Mouse (Mus musculus) left cerebral cortex, adult 9 months (tissue): ENCODE data around the gene Hpcal1.

ENCODE experiments used
- DNase-seq, 2 experiments: peaks; one replicate each; pipeline ENCODE4 v3.0.0; 2022; ENCODE audit warnings: low spot score in 2 of 2

Hpcal1 gene

GRCm38 (mm10) chr12:17686116-17686515, 4.5 kb upstream of the Hpcal1 start:
- no peak for DNase-seq

GRCm38 (mm10) chr12:17688913-17689312, 1.7 kb upstream of the Hpcal1 start:
- no peak for DNase-seq

- peak in 1 of 2 experiments; percentile 21 for DNase-seq
Observed at GRCm38 (mm10) chr12:17689931-17690563, 609 bp upstream of the Hpcal1 start.

- no peak for DNase-seq
Observed at GRCm38 (mm10) chr12:17691320-17691876, 742 bp downstream of the Hpcal1 start.

GRCm38 (mm10) chr12:17691891-17692321, 1.2 kb downstream of the Hpcal1 start:
- DNase-seq: no peak

- DNase-seq: no peak
Observed at GRCm38 (mm10) chr12:17692356-17692755, 1.7 kb downstream of the Hpcal1 start.

- no peak for DNase-seq
Observed at GRCm38 (mm10) chr12:17692953-17693352, 2.3 kb downstream of the Hpcal1 start.

- DNase-seq: no peak
Observed at GRCm38 (mm10) chr12:17694589-17695115, 4.0 kb downstream of the Hpcal1 start.

- no peak for DNase-seq
Observed at GRCm38 (mm10) chr12:17696395-17696794, 5.7 kb downstream of the Hpcal1 start.

GRCm38 (mm10) chr12:17698934-17699333, 8.3 kb downstream of the Hpcal1 start:
- no peak for DNase-seq

GRCm38 (mm10) chr12:17699480-17699879, 8.8 kb downstream of the Hpcal1 start:
- DNase-seq: no peak

GRCm38 (mm10) chr12:17701131-17701720, 10.6 kb downstream of the Hpcal1 start:
- no peak for DNase-seq

GRCm38 (mm10) chr12:17701795-17702194, 11.1 kb downstream of the Hpcal1 start:
- no peak for DNase-seq

GRCm38 (mm10) chr12:17702257-17702943, 11.7 kb downstream of the Hpcal1 start:
- no peak for DNase-seq

GRCm38 (mm10) chr12:17702944-17703335, 12.3 kb downstream of the Hpcal1 start:
- no peak for DNase-seq

- DNase-seq: no peak
Observed at GRCm38 (mm10) chr12:17703866-17704265, 13.2 kb downstream of the Hpcal1 start.

GRCm38 (mm10) chr12:17707472-17707871, 16.8 kb downstream of the Hpcal1 start:
- DNase-seq: no peak

- no peak for DNase-seq
Observed at GRCm38 (mm10) chr12:17709451-17709850, 18.8 kb downstream of the Hpcal1 start.

GRCm38 (mm10) chr12:17709926-17710746, 19.5 kb downstream of the Hpcal1 start:
- no peak for DNase-seq

GRCm38 (mm10) chr12:17710747-17711092, 20.1 kb downstream of the Hpcal1 start:
- DNase-seq: no peak

- no peak for DNase-seq
Observed at GRCm38 (mm10) chr12:17711731-17712388, 21.2 kb downstream of the Hpcal1 start.
